Mouse (Mus musculus): ENCODE results near the gene Fbxo47. TPM values are rescaled to one million over a fixed set of nuclear protein-coding genes. Genes with fewer than 3 reads are reported as not detected.

The Fbxo47 gene
- polyA plus RNA-seq, 2 experiments, result 0.22 to 0.58 TPM

GRCm38 (mm10) chr11:97866091-97866888 lies 17.7 kb downstream of the Fbxo47 start:
- Histone ChIP-seq H3K4me1 (ENCODE audit: control insufficient read depth, insufficient read depth, low read length) (no peaks in the 10 kb centered on the region), H3K36me3 (ENCODE audit: control insufficient read depth, insufficient read depth, low read length) (no peaks in the 10 kb centered on the region), H3K27ac (replicated peaks; ENCODE audit: low read depth, low read length) (no peak overlapping the region), H3K9ac (ENCODE audit: low read depth, low read length, severe bottlenecking) (no peak overlapping the region), H3K9me3 (ENCODE audit: control insufficient read depth, low read length) (no peaks in the 10 kb centered on the region), H3K4me3 (replicated peaks; ENCODE audit: low read length) (no peak overlapping the region), H3K4me2 (replicated peaks; ENCODE audit: low read depth, low read length, severe bottlenecking) (no peak overlapping the region), H3K27me3 (ENCODE audit: control insufficient read depth, insufficient read depth, low read length) (no peaks in the 10 kb centered on the region)
- DNase-seq (ENCODE audit: low spot score), result no peak
- no peak for ATAC-seq (ENCODE audit: low FRiP score, low read depth)
- WGBS, result 90% methylated on average over 3 of the region's 3 CpGs
- TF ChIP-seq POLR2A (IDR thresholded peaks at IDR 0.05; ENCODE audit: borderline replicate concordance, extremely low read depth, insufficient read depth, insufficient read length), result no peak

GRCm38 (mm10) chr11:97865421-97865820 lies 18.5 kb downstream of the Fbxo47 start:
- DNase-seq (ENCODE audit: low spot score), result no peak
- Histone ChIP-seq H3K36me3 (ENCODE audit: control insufficient read depth, insufficient read depth, low read length) (no peaks in the 10 kb centered on the region), H3K4me3 (replicated peaks; ENCODE audit: low read length) (no peak overlapping the region), H3K4me2 (replicated peaks; ENCODE audit: low read depth, low read length, severe bottlenecking) (no peak overlapping the region), H3K27ac (replicated peaks; ENCODE audit: low read depth, low read length) (no peak overlapping the region), H3K9me3 (ENCODE audit: control insufficient read depth, low read length) (no peaks in the 10 kb centered on the region), H3K9ac (ENCODE audit: low read depth, low read length, severe bottlenecking) (no peak overlapping the region), H3K4me1 (ENCODE audit: control insufficient read depth, insufficient read depth, low read length) (no peaks in the 10 kb centered on the region), H3K27me3 (ENCODE audit: control insufficient read depth, insufficient read depth, low read length) (no peaks in the 10 kb centered on the region)
- WGBS, result 87% methylated on average over 5 of the region's 5 CpGs
- no peak for TF ChIP-seq POLR2A (IDR thresholded peaks at IDR 0.05; ENCODE audit: borderline replicate concordance, extremely low read depth, insufficient read depth, insufficient read length)
- ATAC-seq (ENCODE audit: low FRiP score, low read depth), result no peak

DNA sequence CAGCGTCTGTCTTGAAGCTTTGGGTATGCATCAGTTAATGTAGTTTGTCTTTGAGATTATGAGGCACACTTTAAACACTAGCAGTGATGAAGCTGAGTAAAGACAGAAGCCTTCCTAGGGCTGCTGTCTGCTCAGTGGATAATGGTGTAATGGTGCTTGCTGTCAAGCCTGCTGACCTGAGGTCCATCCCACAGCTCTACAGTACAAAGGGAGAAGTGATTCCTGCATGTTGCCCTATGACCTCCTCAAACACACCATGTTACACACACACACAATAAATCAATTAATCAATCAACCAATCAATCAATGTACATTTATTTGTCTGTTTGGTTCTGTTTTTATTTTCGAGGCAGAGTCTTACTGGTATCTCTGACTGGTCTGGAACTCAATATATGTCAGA lies 21.8 kb downstream of the Fbxo47 start:
- ATAC-seq (ENCODE audit: low FRiP score, low read depth) (no peak), DNase-seq (ENCODE audit: low spot score) (no peak)
- Histone ChIP-seq H3K27me3 (ENCODE audit: control insufficient read depth, insufficient read depth, low read length) (no peaks in the 10 kb centered on the region), H3K36me3 (ENCODE audit: control insufficient read depth, insufficient read depth, low read length) (no peaks in the 10 kb centered on the region), H3K9me3 (ENCODE audit: control insufficient read depth, low read length) (no peaks in the 10 kb centered on the region), H3K9ac (ENCODE audit: low read depth, low read length, severe bottlenecking) (no peak overlapping the region), H3K4me3 (replicated peaks; ENCODE audit: low read length) (no peak overlapping the region), H3K4me1 (ENCODE audit: control insufficient read depth, insufficient read depth, low read length) (no peaks in the 10 kb centered on the region), H3K4me2 (replicated peaks; ENCODE audit: low read depth, low read length, severe bottlenecking) (no peak overlapping the region), H3K27ac (replicated peaks; ENCODE audit: low read depth, low read length) (no peak overlapping the region)
- TF ChIP-seq POLR2A (IDR thresholded peaks at IDR 0.05; ENCODE audit: borderline replicate concordance, extremely low read depth, insufficient read depth, insufficient read length), result no peak
- WGBS, result 54% methylated on average over 2 of the region's 2 CpGs

DNA sequence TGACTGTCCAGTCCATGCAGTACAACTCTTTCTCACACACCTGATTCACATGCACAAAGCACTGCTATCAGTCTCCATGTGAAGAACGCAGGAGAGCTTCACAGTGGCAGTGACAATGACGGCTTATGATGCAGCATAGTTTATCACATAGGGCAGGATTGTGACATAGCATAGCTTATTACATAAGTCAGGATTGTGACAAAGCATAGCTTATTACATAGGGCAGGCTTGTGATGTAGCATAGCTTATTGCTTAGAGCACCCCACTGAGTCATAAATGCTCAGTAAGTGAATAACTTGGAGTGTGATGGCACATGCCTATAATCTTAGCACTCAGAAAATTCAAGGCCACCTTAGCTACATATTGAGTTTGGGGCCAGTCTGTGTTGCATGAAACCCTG lies 28.5 kb downstream of the Fbxo47 start:
- DNase-seq (ENCODE audit: low spot score) (no peak), ATAC-seq (ENCODE audit: low FRiP score, low read depth) (no peak)
- Histone ChIP-seq H3K4me3 (replicated peaks; ENCODE audit: low read length) (no peak overlapping the region), H3K27ac (replicated peaks; ENCODE audit: low read depth, low read length) (no peak overlapping the region), H3K4me1 (ENCODE audit: control insufficient read depth, insufficient read depth, low read length) (no peaks in the 10 kb centered on the region), H3K27me3 (ENCODE audit: control insufficient read depth, insufficient read depth, low read length) (no peaks in the 10 kb centered on the region), H3K9ac (ENCODE audit: low read depth, low read length, severe bottlenecking) (no peak overlapping the region), H3K9me3 (ENCODE audit: control insufficient read depth, low read length) (no peaks in the 10 kb centered on the region), H3K36me3 (ENCODE audit: control insufficient read depth, insufficient read depth, low read length) (no peaks in the 10 kb centered on the region), H3K4me2 (replicated peaks; ENCODE audit: low read depth, low read length, severe bottlenecking) (no peak overlapping the region)
- no peak for TF ChIP-seq POLR2A (IDR thresholded peaks at IDR 0.05; ENCODE audit: borderline replicate concordance, extremely low read depth, insufficient read depth, insufficient read length)
- WGBS, result 89% methylated on average over 2 of the region's 2 CpGs

- no peak for TF ChIP-seq POLR2A (IDR thresholded peaks at IDR 0.05; ENCODE audit: borderline replicate concordance, extremely low read depth, insufficient read depth, insufficient read length)
- H3K9ac ChIP-seq (ENCODE audit: low read depth, low read length, severe bottlenecking), result no peak overlapping the region
- DNase-seq (ENCODE audit: low spot score) (no peak), ATAC-seq (ENCODE audit: low FRiP score, low read depth) (no peak)
- H3K4me2 ChIP-seq (replicated peaks; ENCODE audit: low read depth, low read length, severe bottlenecking), result no peak overlapping the region
- H3K27me3 ChIP-seq (ENCODE audit: control insufficient read depth, insufficient read depth, low read length), result no peaks in the 10 kb centered on the region
- H3K36me3 ChIP-seq (ENCODE audit: control insufficient read depth, insufficient read depth, low read length), result no peaks in the 10 kb centered on the region
- H3K27ac ChIP-seq (replicated peaks; ENCODE audit: low read depth, low read length), result no peak overlapping the region
- H3K4me3 ChIP-seq (replicated peaks; ENCODE audit: low read length), result no peak overlapping the region
- WGBS, result 83% methylated on average over 2 of the region's 2 CpGs
- no peaks in the 10 kb centered on the region for H3K4me1 ChIP-seq (ENCODE audit: control insufficient read depth, insufficient read depth, low read length)
- H3K9me3 ChIP-seq (ENCODE audit: control insufficient read depth, low read length), result no peaks in the 10 kb centered on the region
Measured at GRCm38 (mm10) chr11:97851601-97852000, 32.4 kb downstream of the Fbxo47 start.

Measured in limb, embryonic 14.5 days (tissue).